Mouse (Mus musculus): Measurements from ENCODE around the gene Rtf2. TPM values are rescaled to one million over a fixed set of nuclear protein-coding genes. Genes with fewer than 3 reads are reported as not detected.

Gene Rtf2
- polyA plus RNA-seq, 1 experiment from 2014 or later, result 85.6 TPM

- Histone ChIP-seq H3K27me3 (ENCODE audit: poor library complexity, severe bottlenecking) (no peaks in the 10 kb centered on the region), H3K4me1 (peaks cover 27% of the 10 kb centered on the region), H3K4me3 (no peak overlapping the region), H3K9me3 (no peaks in the 10 kb centered on the region), H3K36me3 (replicated peaks) (no peaks in the 10 kb centered on the region), H3K27ac (no peak overlapping the region)
- 88% methylated on average over 2 of the region's 2 CpGs for WGBS
- DNase-seq (ENCODE audit: extremely low spot score, low spot score), result no peak
Measured at GRCm38 (mm10) chr2:172410686-172411085, 29.7 kb upstream of the Rtf2 start.

- no peak for DNase-seq (ENCODE audit: extremely low spot score, low spot score)
- H3K27me3 ChIP-seq (ENCODE audit: poor library complexity, severe bottlenecking), result no peaks in the 10 kb centered on the region
- peaks cover 27% of the 10 kb centered on the region for H3K4me1 ChIP-seq
- WGBS, result 88% methylated on average over 11 of the region's 11 CpGs
- H3K9me3 ChIP-seq, result no peaks in the 10 kb centered on the region
- no peaks in the 10 kb centered on the region for H3K36me3 ChIP-seq (replicated peaks)
- H3K27ac ChIP-seq, result no peak overlapping the region
- no peak overlapping the region for H3K4me3 ChIP-seq
Measured at GRCm38 (mm10) chr2:172411091-172411490, 29.3 kb upstream of the Rtf2 start.

- Histone ChIP-seq H3K27me3 (ENCODE audit: poor library complexity, severe bottlenecking) (no peaks in the 10 kb centered on the region), H3K36me3 (replicated peaks) (no peaks in the 10 kb centered on the region), H3K9me3 (no peaks in the 10 kb centered on the region), H3K27ac (peak overlapping the region; percentile 51; the same call in 1 of the 2 replicates), H3K4me1 (peaks cover 27% of the 10 kb centered on the region), H3K4me3 (0 out of 2 replicates have a peak overlapping the region, but pooled peaks have one; percentile 5)
- peak; percentile 31 for DNase-seq (ENCODE audit: extremely low spot score, low spot score)
- 14% methylated on average over 9 of the region's 9 CpGs for WGBS
Measured at GRCm38 (mm10) chr2:172412454-172412853, 27.9 kb upstream of the Rtf2 start.

- H3K36me3 ChIP-seq (replicated peaks), result no peaks in the 10 kb centered on the region
- WGBS, result 32% methylated on average over 4 of the region's 4 CpGs
- DNase-seq (ENCODE audit: extremely low spot score, low spot score), result no peak
- H3K4me3 ChIP-seq, result no peak overlapping the region
- no peaks in the 10 kb centered on the region for H3K9me3 ChIP-seq
- H3K27me3 ChIP-seq (ENCODE audit: poor library complexity, severe bottlenecking), result no peaks in the 10 kb centered on the region
- H3K4me1 ChIP-seq, result peaks cover 27% of the 10 kb centered on the region
- H3K27ac ChIP-seq, result peak overlapping the region; percentile 51; the same call in 1 of the 2 replicates
Measured at GRCm38 (mm10) chr2:172413273-172413672, 27.1 kb upstream of the Rtf2 start.

- H3K27ac ChIP-seq, result no peak overlapping the region
- DNase-seq (ENCODE audit: extremely low spot score, low spot score), result no peak
Measured at GRCm38 (mm10) chr2:172413894-172414293, 26.5 kb upstream of the Rtf2 start.

GRCm38 (mm10) chr2:172416218-172416617, 24.1 kb upstream of the Rtf2 start:
- H3K9me3 ChIP-seq, result no peaks in the 10 kb centered on the region
- no peak overlapping the region for H3K27ac ChIP-seq
- H3K4me1 ChIP-seq, result peaks cover 31% of the 10 kb centered on the region
- no peak for DNase-seq (ENCODE audit: extremely low spot score, low spot score)
- 58% methylated on average over 12 of the region's 12 CpGs for WGBS
- H3K4me3 ChIP-seq, result no peak overlapping the region
- no peaks in the 10 kb centered on the region for H3K27me3 ChIP-seq (ENCODE audit: poor library complexity, severe bottlenecking)
- H3K36me3 ChIP-seq (replicated peaks), result no peaks in the 10 kb centered on the region

More at GRCm38 (mm10) chr2:172413894-172414293, 26.5 kb upstream of the Rtf2 start:
- H3K9me3 ChIP-seq, result no peaks in the 10 kb centered on the region
- peaks cover 31% of the 10 kb centered on the region for H3K4me1 ChIP-seq
- WGBS, result 58% methylated on average over 5 of the region's 5 CpGs
- H3K36me3 ChIP-seq (replicated peaks), result no peaks in the 10 kb centered on the region
- no peaks in the 10 kb centered on the region for H3K27me3 ChIP-seq (ENCODE audit: poor library complexity, severe bottlenecking)
- H3K4me3 ChIP-seq, result no peak overlapping the region

GRCm38 (mm10) chr2:172416876-172417275, 23.5 kb upstream of the Rtf2 start:
- DNase-seq (ENCODE audit: extremely low spot score, low spot score), result no peak
- Histone ChIP-seq H3K4me3 (no peak overlapping the region), H3K27ac (no peak overlapping the region), H3K27me3 (ENCODE audit: poor library complexity, severe bottlenecking) (no peaks in the 10 kb centered on the region), H3K36me3 (replicated peaks) (no peaks in the 10 kb centered on the region), H3K4me1 (peaks cover 28% of the 10 kb centered on the region), H3K9me3 (no peaks in the 10 kb centered on the region)
- 89% methylated on average over 5 of the region's 5 CpGs for WGBS

GRCm38 (mm10) chr2:172418208-172418607, 22.1 kb upstream of the Rtf2 start:
- Histone ChIP-seq H3K4me1 (peaks cover 15% of the 10 kb centered on the region), H3K4me3 (no peak overlapping the region), H3K36me3 (replicated peaks) (no peaks in the 10 kb centered on the region), H3K27me3 (ENCODE audit: poor library complexity, severe bottlenecking) (no peaks in the 10 kb centered on the region), H3K9me3 (no peaks in the 10 kb centered on the region), H3K27ac (no peak overlapping the region)
- no peak for DNase-seq (ENCODE audit: extremely low spot score, low spot score)
- WGBS, result 90% methylated on average over 5 of the region's 5 CpGs

GRCm38 (mm10) chr2:172430609-172431008, 9.7 kb upstream of the Rtf2 start:
- WGBS, result 97% methylated on average over 1 of the region's 1 CpGs
- H3K4me3 ChIP-seq, result no peak overlapping the region
- no peaks in the 10 kb centered on the region for H3K4me1 ChIP-seq
- no peak overlapping the region for H3K27ac ChIP-seq
- no peaks in the 10 kb centered on the region for H3K9me3 ChIP-seq
- no peaks in the 10 kb centered on the region for H3K27me3 ChIP-seq (ENCODE audit: poor library complexity, severe bottlenecking)
- no peak for DNase-seq (ENCODE audit: extremely low spot score, low spot score)
- H3K36me3 ChIP-seq (replicated peaks), result no peaks in the 10 kb centered on the region

GRCm38 (mm10) chr2:172433746-172434145, 6.6 kb upstream of the Rtf2 start:
- H3K27me3 ChIP-seq (ENCODE audit: poor library complexity, severe bottlenecking), result no peaks in the 10 kb centered on the region
- H3K36me3 ChIP-seq (replicated peaks), result no peaks in the 10 kb centered on the region
- H3K9me3 ChIP-seq, result no peaks in the 10 kb centered on the region
- H3K27ac ChIP-seq, result no peak overlapping the region
- DNase-seq (ENCODE audit: extremely low spot score, low spot score), result no peak
- no peak overlapping the region for H3K4me3 ChIP-seq
- H3K4me1 ChIP-seq, result no peaks in the 10 kb centered on the region
- WGBS, result 65% methylated on average over 5 of the region's 5 CpGs

GRCm38 (mm10) chr2:172437371-172437952, 2.9 kb upstream of the Rtf2 start:
- 79% methylated on average over 16 of the region's 16 CpGs for WGBS
- Histone ChIP-seq H3K27me3 (ENCODE audit: poor library complexity, severe bottlenecking) (no peaks in the 10 kb centered on the region), H3K9me3 (no peaks in the 10 kb centered on the region), H3K4me3 (no peak overlapping the region), H3K36me3 (replicated peaks) (no peaks in the 10 kb centered on the region), H3K27ac (no peak overlapping the region), H3K4me1 (peaks cover 19% of the 10 kb centered on the region)
- no peak for DNase-seq (ENCODE audit: extremely low spot score, low spot score)

GRCm38 (mm10) chr2:172440640-172441005, 267 bp downstream of the Rtf2 start:
- H3K27ac ChIP-seq, result peak overlapping the region; percentile 81
- no peaks in the 10 kb centered on the region for H3K9me3 ChIP-seq
- WGBS, result under 1% methylated on average over 21 of the region's 21 CpGs
- H3K4me3 ChIP-seq, result peak overlapping the region; percentile 84
- H3K36me3 ChIP-seq (replicated peaks), result peaks cover 13% of the 10 kb centered on the region
- no peak for DNase-seq (ENCODE audit: extremely low spot score, low spot score)
- H3K27me3 ChIP-seq (ENCODE audit: poor library complexity, severe bottlenecking), result no peaks in the 10 kb centered on the region
- H3K4me1 ChIP-seq, result peaks cover 19% of the 10 kb centered on the region

- no peaks in the 10 kb centered on the region for H3K9me3 ChIP-seq
- 37% methylated on average over 6 of the region's 6 CpGs for WGBS
- H3K27me3 ChIP-seq (ENCODE audit: poor library complexity, severe bottlenecking), result no peaks in the 10 kb centered on the region
- H3K4me1 ChIP-seq, result peaks cover 19% of the 10 kb centered on the region
- H3K4me3 ChIP-seq, result peak overlapping the region; percentile 84
- no peak for DNase-seq (ENCODE audit: extremely low spot score, low spot score)
- peaks cover 19% of the 10 kb centered on the region for H3K36me3 ChIP-seq (replicated peaks)
- no peak overlapping the region for H3K27ac ChIP-seq
Measured at GRCm38 (mm10) chr2:172441176-172441575, 820 bp downstream of the Rtf2 start.

- H3K36me3 ChIP-seq (replicated peaks), result peaks cover 63% of the 10 kb centered on the region
- H3K27me3 ChIP-seq (ENCODE audit: poor library complexity, severe bottlenecking), result no peaks in the 10 kb centered on the region
- peaks cover 12% of the 10 kb centered on the region for H3K4me1 ChIP-seq
- no peak overlapping the region for H3K27ac ChIP-seq
- no peaks in the 10 kb centered on the region for H3K9me3 ChIP-seq
- DNase-seq (ENCODE audit: extremely low spot score, low spot score), result no peak
- H3K4me3 ChIP-seq, result no peak overlapping the region
- WGBS, result 96% methylated on average over 4 of the region's 4 CpGs
Measured at GRCm38 (mm10) chr2:172445617-172446016, 5.3 kb downstream of the Rtf2 start.
